Mouse (Mus musculus) embryonic facial prominence, embryonic 11.5 days (tissue): ENCODE results near the gene Gm21294. TPM values are rescaled to one million over a fixed set of nuclear protein-coding genes. Genes with fewer than 3 reads are reported as not detected.
"Not testable (repeated sequence)": the region's sequence is repeated elsewhere in the genome, so short reads cannot be mapped to it uniquely, and the experiment has no call there.

Experiments used
- ATAC-seq: fragments of 200-750 bp; cut with Nextera tagmentation; replicated peaks from 2 replicates; pipeline ENCODE4 v1.8.0; 2017; ENCODE audit warnings: low read depth; ENCODE audit not compliant: insufficient number of reproducible peaks, low FRiP score, low TSS enrichment
- DNase-seq: peaks from one replicate; pipeline ENCODE4 v3.0.0-alpha.2; 2015; ENCODE audit warnings: low spot score
- H3K27ac ChIP-seq: fragments of 300-500 bp; sonication (generic); replicated peaks from 2 replicates; pipeline ENCODE4 v1.5.1; 2014; ENCODE audit warnings: mild to moderate bottlenecking, low read depth, low read length, control low read depth
- H3K27me3 ChIP-seq: fragments of 300-500 bp; sonication (generic); 2 replicates; pipeline ENCODE4 v1.6.1; 2014; ENCODE audit warnings: mild to moderate bottlenecking, low read length, moderate library complexity, mixed read lengths; ENCODE audit not compliant: control insufficient read depth, insufficient read depth
- H3K36me3 ChIP-seq: fragments of 300-500 bp; sonication (generic); replicated peaks from 2 replicates; pipeline ENCODE4 v1.6.1; 2014; ENCODE audit warnings: low read depth, mild to moderate bottlenecking, low read length, moderate library complexity, mixed read lengths; ENCODE audit not compliant: control insufficient read depth, insufficient read depth
- H3K4me1 ChIP-seq: fragments of 300-500 bp; sonication (generic); 2 replicates; pipeline ENCODE4 v1.6.1; 2014; ENCODE audit warnings: low read length, mixed read lengths; ENCODE audit not compliant: control insufficient read depth, insufficient read depth
- H3K4me2 ChIP-seq: fragments of 300-500 bp; sonication (generic); 2 replicates; pipeline ENCODE4 v1.6.1; 2014; ENCODE audit warnings: low read depth, mild to moderate bottlenecking, control low read depth, low read length, moderate library complexity
- H3K4me3 ChIP-seq: fragments of 300-500 bp; sonication (generic); 2 replicates; pipeline ENCODE4 v1.5.1; 2014; ENCODE audit warnings: low read depth, low read length, control low read depth
- H3K9ac ChIP-seq: fragments of 300-500 bp; sonication (generic); replicated peaks from 2 replicates; pipeline ENCODE4 v1.6.1; 2014; ENCODE audit warnings: mild to moderate bottlenecking, control low read depth, low read length
- H3K9me3 ChIP-seq: fragments of 300-500 bp; sonication (generic); replicated peaks from 2 replicates; pipeline ENCODE4 v1.6.1; 2016; ENCODE audit warnings: mild to moderate bottlenecking, low read length, inconsistent platforms, mixed read lengths; ENCODE audit not compliant: control insufficient read depth
- WGBS: fragments of 180-500 bp; shearing (Covaris S2); extraction: QIAGEN DNeasy Blood & Tissue Kit; methylation state at CpG from one replicate; pipeline ENCODE4 v1.1.7; 2014; 5-methylcytosine and 5-hydroxymethylcytosine counted together
- polyA plus RNA-seq: library from polyadenylated mRNA; unstranded; fragments of >200 nt; fragmentation: Nextera tagmentation; extraction: Ambion mirVana; gene quantifications from 2 replicates; pipeline ENCODE4 v1.2.1, GENCODE M21; 2014

The Gm21294 gene
- polyA plus RNA-seq: not detected in 2 replicates

DNA sequence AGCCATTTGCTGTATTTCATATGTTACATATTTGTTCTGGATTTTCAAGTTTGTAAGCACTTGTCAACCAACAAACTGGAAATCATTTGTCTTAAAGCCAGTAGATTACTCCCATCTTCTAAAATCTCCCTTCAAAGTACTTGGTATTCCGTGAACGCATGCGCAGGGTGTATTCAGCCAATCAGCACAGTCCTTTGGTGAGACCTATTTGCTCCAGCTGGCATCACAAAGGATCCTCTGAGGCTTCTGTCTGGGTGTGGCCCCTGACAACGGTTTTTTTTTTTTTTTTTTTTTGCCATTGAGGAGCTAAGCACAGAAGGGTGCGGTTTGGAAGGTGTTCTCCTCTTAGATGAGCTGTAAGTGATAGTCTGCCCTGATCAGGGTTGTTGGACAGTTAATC, at the start of gene Gm21294:
Gene Gm21294, plus strand, starts transcription at position 301 of the 400 bp plus-strand sequence.
- ATAC-seq, H3K4me1 ChIP-seq, H3K27ac ChIP-seq, H3K36me3 ChIP-seq, H3K27me3 ChIP-seq, H3K4me3 ChIP-seq, H3K9me3 ChIP-seq, H3K9ac ChIP-seq, H3K4me2 ChIP-seq, DNase-seq: not testable (repeated sequence)
- no CpG with 5 or more reads among the region's 5 CpGs for WGBS

DNA sequence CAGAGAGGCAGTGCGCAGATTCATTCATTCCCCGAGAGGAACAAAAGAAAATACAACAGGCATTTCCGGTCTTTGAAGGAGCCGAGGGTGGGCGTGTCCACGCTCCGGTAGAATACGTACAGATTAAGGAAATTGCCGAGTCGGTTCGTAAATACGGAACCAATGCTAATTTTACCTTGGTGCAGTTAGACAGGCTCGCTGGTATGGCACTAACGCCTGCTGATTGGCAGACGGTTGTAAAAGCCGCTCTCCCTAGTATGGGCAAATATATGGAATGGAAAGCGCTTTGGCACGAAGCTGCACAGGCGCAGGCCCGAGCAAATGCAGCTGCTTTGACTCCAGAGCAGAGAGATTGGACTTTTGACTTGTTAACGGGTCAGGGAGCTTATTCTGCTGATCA, 73.6 kb downstream of the Gm21294 start:
- 100% methylated on average over 2 of the region's 21 CpGs for WGBS
- H3K9ac ChIP-seq, H3K27me3 ChIP-seq, H3K9me3 ChIP-seq, H3K4me3 ChIP-seq, H3K36me3 ChIP-seq, DNase-seq, ATAC-seq, H3K4me2 ChIP-seq, H3K27ac ChIP-seq, H3K4me1 ChIP-seq: not testable (repeated sequence)
